Mouse (Mus musculus) cerebellum, adult 9-10 months (tissue): Measurements from ENCODE around the gene Mfsd2a.
A peak's percentile ranks its signal among the peaks of the same experiment; 100 is the strongest.

Experiments
- DNase-seq: peaks from one replicate; pipeline ENCODE4 v3.0.0; 2022

Mfsd2a gene

DNA sequence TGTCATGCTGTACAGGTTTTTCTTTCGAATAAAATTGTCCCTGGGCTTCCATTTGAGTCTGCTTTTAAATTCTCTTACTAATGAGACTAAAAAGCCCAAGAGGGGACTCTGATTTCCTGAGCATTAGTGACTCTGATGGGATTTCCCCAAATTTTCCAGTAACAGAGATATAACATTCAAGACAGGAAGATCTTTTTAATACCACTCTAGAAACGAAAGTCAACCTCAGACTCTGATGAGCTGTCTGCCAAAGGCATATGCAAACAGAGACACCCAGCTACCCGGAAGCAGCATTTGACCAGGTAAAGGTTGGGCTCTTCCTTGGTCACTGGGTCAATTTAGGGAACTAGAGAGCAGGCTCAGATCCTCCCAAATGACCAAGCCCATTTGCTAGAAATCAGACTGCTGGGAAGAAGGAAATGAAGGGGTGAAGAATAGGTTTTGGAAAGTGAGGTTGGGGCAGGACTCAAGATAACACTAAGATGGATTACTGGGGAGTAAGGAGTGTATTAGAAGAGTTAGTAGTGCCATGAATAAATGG lies 27.9 kb downstream of the Mfsd2a start:
- no peak for DNase-seq

DNA sequence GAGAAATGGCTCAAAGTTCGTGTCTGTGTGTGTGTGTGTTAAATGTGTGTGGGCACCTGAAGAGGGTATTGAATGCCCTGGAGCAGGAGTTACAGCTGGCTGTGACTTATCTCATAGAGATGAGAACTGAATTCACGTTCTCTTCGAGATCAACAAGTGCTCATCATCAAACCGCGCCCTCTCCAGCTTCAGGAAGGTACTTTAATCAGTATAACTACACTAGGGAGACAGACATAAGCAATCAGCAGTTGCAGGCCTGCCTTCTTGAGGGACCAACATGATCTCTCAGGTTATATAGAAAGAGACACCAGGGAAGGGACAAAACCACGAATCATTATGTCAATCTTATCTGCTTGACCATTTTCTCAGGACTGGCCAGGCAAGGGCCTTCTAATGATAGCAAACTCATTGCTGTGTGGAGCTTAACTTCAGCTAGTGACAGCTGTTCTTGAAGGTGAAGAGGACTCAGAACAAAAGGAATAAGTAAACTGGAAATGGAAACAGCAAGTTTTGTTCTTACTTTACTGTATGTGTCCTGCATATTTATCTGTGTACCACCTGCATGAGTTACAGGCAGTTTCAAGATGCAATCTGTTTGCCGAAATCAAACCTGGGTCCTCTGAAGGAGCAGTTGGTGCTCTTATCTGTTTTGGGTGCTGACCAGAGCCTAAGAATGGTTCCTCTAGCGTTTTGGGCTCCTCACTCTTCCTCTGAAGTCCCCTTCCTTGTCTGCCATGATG lies 28.6 kb downstream of the Mfsd2a start:
- no peak for DNase-seq

DNA sequence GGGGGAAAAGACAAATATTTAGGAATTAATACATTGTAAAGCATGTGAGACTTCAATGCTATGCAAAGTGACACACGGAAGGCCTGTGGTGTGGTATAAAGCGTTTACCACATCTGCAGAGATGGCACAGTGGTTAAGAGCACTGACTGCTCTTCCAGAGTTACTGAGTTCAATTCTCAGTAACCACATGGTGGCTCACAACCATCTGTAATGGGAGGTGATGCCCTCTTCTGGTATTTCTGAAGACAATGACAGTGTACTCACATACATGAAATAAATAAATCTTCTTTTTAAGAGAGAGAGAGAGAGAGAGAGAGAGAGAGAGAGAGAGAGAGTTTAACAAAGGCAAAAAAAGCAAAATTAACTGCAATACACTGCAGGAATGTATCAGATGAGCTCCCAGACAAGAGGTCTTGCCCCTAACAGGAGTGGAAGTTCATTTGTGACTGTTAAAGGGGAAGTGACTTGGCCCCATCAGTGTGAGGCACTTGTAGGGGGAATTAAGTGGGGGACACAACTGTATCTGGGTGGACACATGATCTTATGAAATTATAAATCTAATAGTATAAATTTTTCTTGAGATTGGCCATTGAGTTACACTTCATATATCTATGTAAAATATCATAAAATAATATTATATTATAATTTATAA lies 29.9 kb downstream of the Mfsd2a start:
- no peak for DNase-seq

DNA sequence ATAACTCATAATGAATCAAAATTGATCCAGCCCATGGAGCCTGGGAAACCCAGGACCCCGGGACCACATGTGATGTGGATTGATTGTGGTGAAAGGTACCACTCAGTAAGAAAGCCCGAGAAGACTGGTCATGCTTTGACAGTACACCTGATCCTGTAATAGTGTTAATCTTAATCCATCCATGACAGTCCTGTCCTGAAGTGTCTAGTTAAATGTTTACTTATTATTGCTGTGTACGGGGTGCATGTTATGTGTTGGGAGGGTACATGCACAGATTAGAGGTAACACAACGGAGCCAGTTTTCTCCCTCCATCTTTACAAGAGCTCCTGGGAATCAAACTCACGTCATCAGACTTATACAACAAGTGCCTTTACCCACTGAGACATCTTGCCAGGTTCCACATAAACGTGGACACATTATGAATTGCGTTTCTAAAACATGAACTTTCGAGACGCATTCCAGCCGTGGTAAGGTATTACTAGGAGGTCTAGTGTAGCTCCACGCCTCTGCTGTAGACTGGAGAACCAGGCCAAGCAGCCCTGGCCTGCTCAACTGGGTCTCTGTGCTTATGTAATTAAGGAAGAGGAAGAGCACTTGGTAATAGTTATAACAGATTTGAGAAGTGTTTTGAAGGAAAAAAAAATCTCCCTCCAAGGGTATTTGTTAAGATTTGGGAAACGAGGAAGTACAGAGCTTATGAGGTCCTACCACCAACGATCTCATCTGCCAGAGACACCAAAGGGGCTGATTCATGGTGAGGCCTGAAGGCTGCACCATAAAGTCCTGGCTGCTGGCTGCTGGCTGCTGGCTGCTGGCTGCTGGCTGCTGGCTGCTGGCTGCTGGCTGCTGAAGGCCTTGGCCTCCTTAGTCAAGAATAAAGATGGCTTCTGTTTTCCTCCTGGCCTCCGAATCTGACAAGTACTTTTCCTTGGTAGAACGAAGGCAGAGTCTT lies 37.3 kb downstream of the Mfsd2a start:
- no peak for DNase-seq

DNA sequence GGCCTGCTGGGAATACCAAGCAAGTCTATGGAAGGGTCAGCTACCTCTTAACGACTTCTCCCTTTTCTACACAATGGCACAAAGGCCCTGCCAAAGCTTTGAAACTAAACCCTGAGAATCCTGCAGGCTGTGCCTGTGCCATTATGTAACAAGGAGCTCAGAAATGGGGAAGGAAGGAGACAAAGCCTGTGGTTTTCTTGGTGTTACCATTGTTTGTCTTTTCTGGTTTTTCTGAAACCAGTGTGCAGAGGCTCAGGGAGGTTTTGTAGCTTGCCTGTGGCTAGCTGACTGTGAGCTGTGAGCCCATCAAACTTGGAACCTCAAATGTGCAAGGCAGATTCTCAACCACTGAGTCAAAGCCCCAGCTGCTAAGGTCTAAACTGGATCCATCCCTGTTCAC lies 38.1 kb downstream of the Mfsd2a start:
- DNase-seq: no peak

DNA sequence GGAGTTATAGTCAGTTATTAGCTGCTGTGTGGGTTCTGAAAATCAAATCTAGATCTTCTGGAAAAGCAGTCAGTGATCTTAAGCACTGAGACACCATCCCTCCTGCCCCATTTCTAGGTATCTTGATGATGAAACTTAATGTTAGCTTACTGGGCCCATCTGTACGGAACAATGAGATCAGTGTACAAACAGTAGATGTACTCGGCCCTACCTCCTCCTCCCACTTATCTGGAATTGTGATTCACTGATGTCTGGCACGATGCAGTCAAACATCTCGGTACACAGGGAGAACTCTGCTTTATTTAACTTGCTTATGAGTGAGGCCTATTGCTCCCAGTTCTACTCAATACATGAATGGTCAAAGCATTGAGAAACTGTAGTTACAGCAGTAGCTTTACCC lies 45.0 kb downstream of the Mfsd2a start:
- DNase-seq: no peak

DNA sequence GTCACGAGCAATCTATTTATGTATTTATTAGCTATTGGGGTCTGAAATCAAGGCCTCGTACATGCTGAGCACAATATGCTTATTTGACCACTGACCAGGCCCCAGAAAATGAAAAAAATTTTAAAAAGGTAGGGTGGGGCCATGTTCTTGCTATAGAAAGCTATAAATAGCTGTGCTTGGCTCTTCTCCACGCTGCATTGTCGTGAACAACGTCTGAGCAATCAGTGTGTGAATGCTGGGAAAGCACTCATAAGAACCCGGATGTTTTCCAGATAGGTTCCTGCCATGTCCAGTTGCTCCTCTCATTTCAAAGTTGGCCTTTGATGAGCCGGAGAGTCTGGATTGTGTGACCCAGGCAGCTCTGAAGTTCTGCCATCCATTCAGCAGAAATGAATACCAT lies 46.8 kb downstream of the Mfsd2a start:
- no peak for DNase-seq

DNA sequence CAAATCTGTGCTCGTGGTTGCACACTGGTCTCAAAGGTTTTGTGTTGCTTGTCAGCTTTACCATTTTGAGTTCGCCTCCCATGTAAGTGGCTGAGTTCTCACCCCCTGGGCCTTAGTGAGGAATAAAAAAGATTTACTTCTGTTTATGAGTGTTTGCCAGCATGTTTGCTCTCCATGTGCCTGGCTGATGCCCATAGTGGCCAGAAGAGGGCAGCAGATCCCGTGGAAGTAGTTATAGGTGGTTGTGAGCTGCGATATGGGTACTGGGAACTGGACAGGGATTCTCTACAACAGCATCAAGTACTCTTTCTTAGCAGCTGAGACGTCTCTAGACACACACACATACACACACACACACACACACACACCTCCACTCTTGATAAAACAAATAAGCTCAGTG lies 48.4 kb downstream of the Mfsd2a start:
- DNase-seq: no peak

DNA sequence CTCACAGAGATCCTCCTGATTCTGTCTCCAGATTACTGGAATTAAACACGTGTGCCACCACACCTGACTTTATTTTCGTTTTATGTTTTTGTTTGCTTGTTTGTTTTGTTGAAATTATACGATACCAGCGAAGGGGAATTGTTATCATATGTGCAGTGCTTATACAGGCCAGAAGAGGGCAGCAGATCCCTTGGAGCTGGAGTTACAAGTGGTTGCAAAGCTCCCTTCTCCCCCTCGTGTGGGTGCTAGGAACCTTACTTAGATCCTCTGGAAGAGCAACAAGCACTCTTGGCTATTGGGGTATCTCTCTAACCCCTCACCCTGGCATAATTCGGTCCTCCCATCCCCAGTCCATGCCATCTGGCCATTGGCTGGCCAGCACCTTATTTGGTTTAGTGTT lies 50.4 kb downstream of the Mfsd2a start:
- no peak for DNase-seq

DNA sequence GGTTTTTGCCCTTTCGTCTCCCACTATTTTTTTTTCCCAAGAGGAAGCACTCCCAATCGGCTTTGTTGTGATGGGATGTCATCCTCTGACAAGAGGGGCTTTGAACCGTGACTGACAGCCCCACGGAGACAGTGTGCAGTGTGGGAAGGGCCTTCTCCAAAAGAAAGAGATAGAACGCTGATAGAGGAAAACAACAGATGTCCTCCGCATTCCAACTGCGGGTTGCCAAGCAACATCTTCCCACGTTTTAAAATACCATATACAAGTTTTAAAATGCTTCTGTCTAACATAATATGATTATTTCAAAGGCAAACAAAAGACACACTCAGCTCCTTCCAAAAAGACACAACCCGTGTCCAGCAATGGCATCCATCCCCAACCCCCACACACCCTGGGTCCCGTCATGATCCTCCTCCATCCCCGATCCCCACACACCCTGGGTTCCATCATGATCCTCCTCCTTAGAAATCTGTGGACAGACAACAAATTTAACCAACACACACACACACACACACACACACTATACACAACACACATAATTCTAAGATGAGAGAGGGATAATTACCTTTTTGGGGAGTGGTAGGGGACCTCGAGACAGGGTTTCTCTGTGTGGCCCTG lies 51.3 kb downstream of the Mfsd2a start:
- DNase-seq: no peak

DNA sequence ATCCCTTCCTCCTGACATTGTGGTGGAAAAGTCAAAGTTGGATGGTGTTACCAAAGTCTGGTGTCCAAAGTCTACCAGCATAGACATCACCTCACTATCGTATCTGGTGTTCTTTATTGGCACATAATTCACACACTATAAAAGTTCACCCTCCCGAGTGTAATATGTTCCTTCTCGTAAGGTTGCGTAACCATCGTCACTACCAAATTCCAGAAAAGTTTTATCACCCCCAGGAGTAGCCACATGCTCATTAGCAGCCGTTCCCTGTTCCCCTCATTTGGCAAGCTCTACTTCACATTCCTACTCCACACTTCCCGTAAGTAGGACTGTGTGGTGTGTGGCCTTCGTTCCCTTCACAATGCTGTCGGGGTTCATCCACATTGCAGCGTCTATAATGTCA lies 55.6 kb downstream of the Mfsd2a start:
- DNase-seq: no peak

DNA sequence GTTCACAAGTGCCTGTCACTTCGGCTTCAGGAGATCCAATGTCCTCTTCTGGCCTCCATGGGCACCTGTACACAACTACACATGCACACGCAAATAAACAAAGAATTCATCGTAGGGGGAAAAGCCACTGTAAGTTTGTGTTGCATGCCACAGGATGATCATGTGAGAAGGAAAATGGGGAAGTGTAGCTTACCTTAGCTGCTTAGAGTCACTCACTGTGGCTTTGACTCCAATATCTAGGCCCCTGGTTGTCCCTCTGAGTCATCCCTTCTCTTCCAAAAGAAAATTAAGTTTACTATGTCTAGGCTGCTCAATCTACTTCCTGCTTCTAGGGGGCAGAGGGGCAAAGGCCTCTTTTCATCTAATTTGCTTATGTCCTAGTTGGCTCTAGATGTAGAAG lies 57.3 kb downstream of the Mfsd2a start:
- DNase-seq: no peak

DNA sequence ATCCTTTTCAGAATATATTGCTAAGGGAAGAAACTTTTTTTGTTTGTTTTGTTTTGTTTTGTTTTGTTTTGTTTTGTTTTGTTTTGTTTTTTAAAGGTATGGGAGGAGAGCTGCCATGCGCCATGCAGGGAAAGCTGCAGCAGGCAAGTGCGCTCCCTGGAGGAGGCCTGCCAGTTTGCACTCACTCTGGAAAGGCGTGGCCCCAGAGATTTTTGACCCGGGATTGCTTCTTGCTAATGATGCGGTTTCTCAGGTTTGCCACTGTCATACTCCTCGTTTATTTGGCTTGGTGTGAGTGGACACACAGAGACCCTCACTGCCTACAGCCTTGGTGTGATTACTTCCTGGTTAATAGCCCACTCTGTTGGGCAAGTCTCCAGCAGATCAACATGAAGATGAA lies 58.8 kb downstream of the Mfsd2a start:
- no peak for DNase-seq

DNA sequence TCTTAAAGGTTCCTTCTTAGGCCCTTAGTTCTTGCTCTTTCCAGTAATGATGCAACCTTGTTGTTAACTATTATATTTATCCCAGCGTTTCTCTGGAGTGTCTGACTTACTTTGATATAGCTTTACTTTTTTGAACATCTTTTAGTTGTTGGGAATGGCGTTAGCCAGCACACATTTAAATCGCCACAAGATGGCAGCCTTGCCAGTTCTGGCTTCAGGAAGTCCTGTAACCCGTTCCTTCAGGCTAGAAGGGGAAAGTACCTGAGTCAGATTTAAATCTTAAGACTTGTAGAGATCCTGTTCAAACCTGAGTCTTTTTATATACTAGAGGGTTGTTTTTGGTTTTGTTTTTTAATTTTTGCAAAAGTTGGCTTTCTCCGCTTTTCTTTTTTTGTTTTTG lies 62.7 kb downstream of the Mfsd2a start:
- DNase-seq: peak; percentile 63

DNA sequence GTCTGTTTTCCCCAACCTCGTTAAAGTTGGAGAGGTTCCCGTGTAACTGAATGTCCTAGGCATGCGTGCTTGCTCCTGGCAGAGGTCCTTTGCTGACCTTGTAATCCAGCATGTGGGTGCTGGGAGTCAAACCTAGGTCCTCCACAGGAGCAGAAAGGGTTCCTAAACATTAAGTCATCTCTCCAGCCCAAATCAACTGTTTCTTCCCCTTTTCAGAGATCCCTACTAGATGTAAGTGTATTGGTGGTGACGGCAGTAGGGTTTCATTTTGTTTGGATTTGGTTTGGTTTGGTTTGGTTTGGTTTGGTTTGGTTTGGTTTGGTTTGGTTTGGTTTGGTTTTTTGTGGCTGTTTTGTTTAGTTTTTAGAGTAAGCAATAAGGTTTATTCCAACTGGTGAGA lies 63.2 kb downstream of the Mfsd2a start:
- no peak for DNase-seq
